Mouse (Mus musculus): ENCODE measurements around the gene Ttc25. TPM values are rescaled to one million over a fixed set of nuclear protein-coding genes. Genes with fewer than 3 reads are reported as not detected.
"Not testable (repeated sequence)": the region's sequence is repeated elsewhere in the genome, so short reads cannot be mapped to it uniquely, and the experiment has no call there.

Ttc25 gene
- polyA plus RNA-seq, 1 experiment from 2014 or later: 0.06 TPM

DNA sequence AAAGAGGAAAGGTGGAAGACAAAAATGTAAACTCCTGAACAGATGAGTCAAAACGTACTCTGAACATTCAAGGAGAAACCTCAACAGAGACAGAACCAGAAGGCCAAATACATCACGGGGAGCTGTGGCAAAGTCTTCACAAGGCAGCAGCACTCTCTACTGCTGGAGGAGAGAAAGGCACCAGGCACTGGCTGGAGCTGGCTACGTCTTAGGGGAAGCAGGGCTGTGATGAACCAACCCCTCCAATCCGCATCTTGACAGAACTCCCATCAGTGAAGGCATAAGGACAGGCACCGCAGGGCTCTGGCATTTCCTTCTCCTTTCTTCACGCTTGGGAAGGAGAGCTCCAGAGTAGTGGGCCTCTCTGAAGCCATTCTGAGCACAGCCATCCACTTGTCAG lies 66.2 kb downstream of the Ttc25 start:
- Histone ChIP-seq H3K4me2 (ENCODE audit: low read depth, low read length) (no peak overlapping the region), H3K27me3 (ENCODE audit: control insufficient read depth, insufficient read depth, low read depth, low read length) (no peaks in the 10 kb centered on the region), H3K27ac (ENCODE audit: low read length) (no peak overlapping the region), H3K9ac (ENCODE audit: low read depth, low read length) (no peak overlapping the region), H3K9me3 (replicated peaks; ENCODE audit: control insufficient read depth, low read length) (no peaks in the 10 kb centered on the region), H3K36me3 (ENCODE audit: control insufficient read depth, insufficient read depth) (peaks cover 3% of the 10 kb centered on the region; the same call in 1 of the 2 replicates), H3K4me1 (ENCODE audit: control insufficient read depth, low read depth, low read length) (peaks cover 6% of the 10 kb centered on the region), H3K4me3 (ENCODE audit: low read depth, low read length) (no peak overlapping the region)
- no peak for ATAC-seq (ENCODE audit: low read depth)
- 66% methylated on average over 6 of the region's 6 CpGs for WGBS (ENCODE audit: insufficient replicate concordance)

DNA sequence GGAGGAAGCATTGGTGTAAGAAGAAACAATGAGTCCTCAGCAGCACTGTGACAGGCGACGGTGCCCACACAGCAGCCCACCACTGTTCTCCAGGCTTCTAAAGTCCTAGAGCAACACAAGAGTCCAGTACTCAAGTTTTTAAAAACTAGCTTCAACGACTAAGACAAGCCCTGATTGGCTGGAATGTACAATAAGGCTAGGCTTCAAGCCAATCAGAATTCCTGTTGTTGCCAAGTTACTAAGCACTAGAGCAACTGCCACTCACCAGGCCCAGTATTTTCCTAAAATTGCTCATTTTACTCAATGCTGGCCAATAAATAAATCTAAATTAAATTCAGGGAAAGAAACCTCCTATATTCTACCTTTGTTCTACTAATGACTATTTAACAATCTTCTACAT lies 67.8 kb downstream of the Ttc25 start:
- ATAC-seq (ENCODE audit: low read depth): no peak
- Histone ChIP-seq H3K27me3 (ENCODE audit: control insufficient read depth, insufficient read depth, low read depth, low read length) (no peaks in the 10 kb centered on the region), H3K36me3 (ENCODE audit: control insufficient read depth, insufficient read depth) (peaks cover 1% of the 10 kb centered on the region; the same call in 1 of the 2 replicates), H3K9ac (ENCODE audit: low read depth, low read length) (no peak overlapping the region), H3K4me1 (ENCODE audit: control insufficient read depth, low read depth, low read length) (peaks cover 14% of the 10 kb centered on the region), H3K9me3 (replicated peaks; ENCODE audit: control insufficient read depth, low read length) (no peaks in the 10 kb centered on the region), H3K4me3 (ENCODE audit: low read depth, low read length) (no peak overlapping the region), H3K27ac (ENCODE audit: low read length) (no peak overlapping the region), H3K4me2 (ENCODE audit: low read depth, low read length) (no peak overlapping the region)
- 79% methylated on average over 3 of the region's 3 CpGs for WGBS (ENCODE audit: insufficient replicate concordance)

DNA sequence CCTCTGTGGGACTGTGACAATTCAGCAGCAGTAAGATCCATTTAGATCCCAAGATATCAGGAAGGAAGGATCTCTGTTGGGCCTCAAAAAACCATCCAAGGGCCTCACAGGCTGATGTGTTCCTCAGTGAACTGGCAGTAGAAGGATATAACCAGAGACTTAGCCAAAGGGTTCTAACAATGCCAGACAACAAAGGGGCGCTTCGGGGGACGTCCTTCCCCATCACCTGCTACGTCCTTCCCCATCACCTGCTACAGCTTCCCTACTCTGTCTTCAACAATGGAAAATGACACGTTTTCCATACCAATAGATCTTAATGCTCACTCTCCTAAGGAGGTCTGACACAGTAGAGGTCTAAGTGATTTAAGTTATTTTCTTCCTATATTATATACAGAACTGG lies 70.9 kb downstream of the Ttc25 start:
- WGBS (ENCODE audit: insufficient replicate concordance): 79% methylated on average over 5 of the region's 5 CpGs
- Histone ChIP-seq H3K9ac (ENCODE audit: low read depth, low read length) (no peak overlapping the region), H3K27ac (ENCODE audit: low read length) (no peak overlapping the region), H3K4me3 (ENCODE audit: low read depth, low read length) (no peak overlapping the region), H3K4me1 (ENCODE audit: control insufficient read depth, low read depth, low read length) (peaks cover 25% of the 10 kb centered on the region), H3K36me3 (ENCODE audit: control insufficient read depth, insufficient read depth) (no peaks in the 10 kb centered on the region), H3K4me2 (ENCODE audit: low read depth, low read length) (no peak overlapping the region), H3K9me3 (replicated peaks; ENCODE audit: control insufficient read depth, low read length) (no peaks in the 10 kb centered on the region), H3K27me3 (ENCODE audit: control insufficient read depth, insufficient read depth, low read depth, low read length) (no peaks in the 10 kb centered on the region)
- no peak for ATAC-seq (ENCODE audit: low read depth)

DNA sequence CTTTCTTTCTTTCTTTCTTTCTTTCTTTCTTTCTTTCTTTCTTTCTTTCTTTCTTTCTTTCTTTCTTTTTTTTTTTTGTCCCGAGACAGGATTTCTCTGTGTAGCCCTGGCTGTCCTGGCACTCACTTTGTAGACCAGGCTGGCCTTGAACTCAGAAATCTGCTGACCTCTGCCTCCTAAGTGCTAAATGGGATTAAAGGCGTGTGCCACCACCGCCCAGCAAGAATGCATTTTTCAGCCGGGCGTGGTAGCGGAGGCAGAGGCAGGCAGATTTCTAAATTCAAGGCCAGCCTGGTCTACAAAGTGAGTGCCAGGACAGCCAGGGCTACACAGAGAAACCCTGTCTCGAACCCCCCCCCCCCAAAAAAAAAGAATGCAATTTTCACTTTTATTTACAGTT lies 71.4 kb downstream of the Ttc25 start:
- not testable (repeated sequence) for H3K36me3 ChIP-seq (ENCODE audit: control insufficient read depth, insufficient read depth); H3K27ac ChIP-seq (ENCODE audit: low read length); H3K9ac ChIP-seq (ENCODE audit: low read depth, low read length); H3K4me3 ChIP-seq (ENCODE audit: low read depth, low read length); H3K9me3 ChIP-seq (replicated peaks; ENCODE audit: control insufficient read depth, low read length); H3K4me2 ChIP-seq (ENCODE audit: low read depth, low read length); H3K27me3 ChIP-seq (ENCODE audit: control insufficient read depth, insufficient read depth, low read depth, low read length); ATAC-seq (ENCODE audit: low read depth)
- peaks cover 25% of the 10 kb centered on the region for H3K4me1 ChIP-seq (ENCODE audit: control insufficient read depth, low read depth, low read length)
- 74% methylated on average over 7 of the region's 7 CpGs for WGBS (ENCODE audit: insufficient replicate concordance)

DNA sequence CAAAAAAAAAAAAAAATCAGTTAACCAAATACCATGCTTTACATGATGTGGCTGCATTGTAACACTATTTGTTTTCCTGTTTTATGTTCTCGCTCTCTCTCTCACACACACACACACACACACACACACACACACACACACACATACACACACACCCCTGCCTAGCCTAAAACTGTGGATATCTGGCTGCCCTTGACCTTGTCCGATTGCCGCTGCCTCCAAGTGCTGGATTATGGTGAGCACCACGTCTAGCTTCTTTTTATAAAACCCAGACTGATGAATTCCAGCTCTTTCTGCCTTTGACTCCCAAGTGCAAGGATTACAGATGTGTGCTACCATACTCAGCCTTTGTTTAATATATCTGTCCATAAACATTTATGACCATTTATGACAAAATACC lies 72.1 kb downstream of the Ttc25 start:
- no peak for ATAC-seq (ENCODE audit: low read depth)
- H3K9me3 ChIP-seq (replicated peaks; ENCODE audit: control insufficient read depth, low read length): no peaks in the 10 kb centered on the region
- 83% methylated on average over 4 of the region's 4 CpGs for WGBS (ENCODE audit: insufficient replicate concordance)
- H3K27ac ChIP-seq (ENCODE audit: low read length): no peak overlapping the region
- peaks cover 28% of the 10 kb centered on the region for H3K4me1 ChIP-seq (ENCODE audit: control insufficient read depth, low read depth, low read length)
- no peaks in the 10 kb centered on the region for H3K27me3 ChIP-seq (ENCODE audit: control insufficient read depth, insufficient read depth, low read depth, low read length)
- no peak overlapping the region for H3K4me3 ChIP-seq (ENCODE audit: low read depth, low read length)
- no peak overlapping the region for H3K4me2 ChIP-seq (ENCODE audit: low read depth, low read length)
- H3K36me3 ChIP-seq (ENCODE audit: control insufficient read depth, insufficient read depth): no peaks in the 10 kb centered on the region
- H3K9ac ChIP-seq (ENCODE audit: low read depth, low read length): no peak overlapping the region

DNA sequence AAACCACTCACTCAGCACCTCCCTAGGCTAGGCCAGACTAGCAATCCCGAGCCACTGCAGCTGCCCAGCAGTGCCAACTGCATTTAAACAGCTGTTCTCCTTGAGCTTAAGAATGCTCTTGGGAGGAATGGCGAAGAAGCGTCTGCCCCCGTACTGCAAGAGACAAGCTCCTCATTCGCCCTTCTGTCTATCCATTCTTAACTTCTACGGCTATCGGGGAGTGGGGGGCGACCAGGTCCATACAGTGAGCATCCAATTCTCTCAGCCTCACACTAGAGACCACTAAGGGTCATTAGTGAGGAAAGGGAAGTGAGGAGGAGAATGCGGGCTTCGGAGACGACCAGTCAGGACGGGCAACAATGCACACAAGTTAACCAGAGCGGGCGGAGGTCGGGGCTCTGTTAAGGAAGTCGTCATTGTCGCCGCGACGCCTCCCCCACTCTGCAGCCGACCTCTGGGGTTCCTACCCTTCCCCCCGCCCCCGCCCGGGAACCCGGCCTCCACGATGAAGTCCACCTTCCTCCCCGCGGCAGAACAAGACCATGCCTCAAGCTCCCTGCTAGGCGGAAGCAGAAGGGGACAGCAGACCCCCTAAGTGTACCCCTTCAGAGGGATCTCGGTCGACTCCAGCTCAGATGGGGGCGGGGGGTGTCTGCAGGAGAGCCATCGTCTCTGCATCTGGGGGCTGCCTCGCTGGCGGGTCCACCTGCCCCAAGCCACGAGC lies 73.5 kb downstream of the Ttc25 start, which contains the start of gene Nkiras2:
TSS of gene Nkiras2 (plus strand) at position 484 of the 724 bp plus-strand sequence.
- peaks cover 33% of the 10 kb centered on the region for H3K4me1 ChIP-seq (ENCODE audit: control insufficient read depth, low read depth, low read length)

DNA sequence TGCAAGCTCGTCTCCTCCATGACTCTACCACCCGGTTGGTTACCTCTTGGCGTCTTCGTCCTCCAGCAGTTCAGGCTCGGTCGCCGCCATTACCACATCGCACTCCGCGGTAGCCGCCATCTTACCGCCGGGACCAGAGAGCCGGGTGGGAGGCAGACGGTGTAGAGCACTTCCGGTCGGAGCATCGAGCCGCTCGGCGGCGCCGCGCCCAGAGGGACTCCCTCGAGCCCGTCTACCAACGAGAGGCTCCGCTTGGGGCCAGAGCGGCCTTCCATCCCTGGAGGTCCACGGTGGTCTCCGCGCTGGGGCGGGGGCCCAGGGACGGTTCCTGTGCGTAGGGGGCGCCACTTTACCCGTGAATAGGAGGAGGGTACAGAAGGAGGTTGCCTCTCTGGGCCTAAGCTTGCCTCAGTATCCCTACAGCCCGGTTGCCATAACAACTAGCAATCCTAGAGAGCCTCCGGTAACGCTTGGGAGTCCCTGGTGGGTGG lies 74.1 kb downstream of the Ttc25 start:
- Histone ChIP-seq H3K4me2 (ENCODE audit: low read depth, low read length) (peak overlapping the region; percentile 90), H3K4me1 (ENCODE audit: control insufficient read depth, low read depth, low read length) (peaks cover 38% of the 10 kb centered on the region), H3K36me3 (ENCODE audit: control insufficient read depth, insufficient read depth) (no peaks in the 10 kb centered on the region; the same call in 1 of the 2 replicates), H3K9me3 (replicated peaks; ENCODE audit: control insufficient read depth, low read length) (no peaks in the 10 kb centered on the region), H3K27ac (ENCODE audit: low read length) (peak overlapping the region; percentile 81), H3K9ac (ENCODE audit: low read depth, low read length) (peak overlapping the region; percentile 90), H3K27me3 (ENCODE audit: control insufficient read depth, insufficient read depth, low read depth, low read length) (no peaks in the 10 kb centered on the region), H3K4me3 (ENCODE audit: low read depth, low read length) (peak overlapping the region; percentile 95)
- peak; percentile 91 for ATAC-seq (ENCODE audit: low read depth)
- under 1% methylated on average over 40 of the region's 40 CpGs for WGBS (ENCODE audit: insufficient replicate concordance)

More for the DNA sequence above, 73.5 kb downstream of the Ttc25 start, which contains the start of gene Nkiras2:
- Histone ChIP-seq H3K9me3 (replicated peaks; ENCODE audit: control insufficient read depth, low read length) (no peaks in the 10 kb centered on the region), H3K27ac (ENCODE audit: low read length) (peak within 1 kb of the TSS; percentile 81), H3K4me3 (ENCODE audit: low read depth, low read length) (peak within 1 kb of the TSS; percentile 95), H3K27me3 (ENCODE audit: control insufficient read depth, insufficient read depth, low read depth, low read length) (no peaks in the 10 kb centered on the region), H3K4me2 (ENCODE audit: low read depth, low read length) (peak within 1 kb of the TSS; percentile 90), H3K9ac (ENCODE audit: low read depth, low read length) (peak within 1 kb of the TSS; percentile 90), H3K36me3 (ENCODE audit: control insufficient read depth, insufficient read depth) (no peaks in the 10 kb centered on the region)
- under 1% methylated on average over 35 of the region's 36 CpGs for WGBS (ENCODE audit: insufficient replicate concordance)
- ATAC-seq (ENCODE audit: low read depth): peak; percentile 49

DNA sequence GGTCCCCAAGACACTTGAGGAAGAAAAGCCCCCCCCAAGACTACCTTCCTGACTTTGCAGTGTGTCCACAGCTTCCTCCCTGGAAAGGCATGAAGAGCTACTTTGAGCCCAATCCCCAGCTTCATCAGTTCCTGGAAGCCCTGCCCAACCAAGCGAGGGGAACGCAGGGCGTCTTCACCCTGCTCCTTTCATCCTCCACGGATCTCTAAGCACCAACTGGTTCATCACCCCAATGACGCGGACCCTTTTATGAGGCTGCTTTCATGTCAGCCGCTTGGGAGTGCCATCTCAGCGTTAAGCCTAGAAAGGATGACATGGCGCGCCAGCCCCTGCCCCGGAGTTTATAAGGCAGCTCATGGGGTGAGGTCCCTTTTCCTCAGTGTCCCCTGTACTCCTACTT lies 74.6 kb downstream of the Ttc25 start, which contains the start of gene Dnajc7:
TSS of gene Dnajc7 (minus strand) at position 187 of the 400 bp plus-strand sequence.
- Histone ChIP-seq H3K9me3 (replicated peaks; ENCODE audit: control insufficient read depth, low read length) (no peaks in the 10 kb centered on the region), H3K27ac (ENCODE audit: low read length) (peak within 1 kb of the TSS; percentile 81), H3K4me1 (ENCODE audit: control insufficient read depth, low read depth, low read length) (peaks cover 38% of the 10 kb centered on the region), H3K4me2 (ENCODE audit: low read depth, low read length) (peak within 1 kb of the TSS; percentile 90), H3K27me3 (ENCODE audit: control insufficient read depth, insufficient read depth, low read depth, low read length) (no peaks in the 10 kb centered on the region), H3K36me3 (ENCODE audit: control insufficient read depth, insufficient read depth) (peaks cover 3% of the 10 kb centered on the region; the same call in 1 of the 2 replicates), H3K9ac (ENCODE audit: low read depth, low read length) (peak within 1 kb of the TSS; percentile 90), H3K4me3 (ENCODE audit: low read depth, low read length) (peak within 1 kb of the TSS; percentile 95)
- ATAC-seq (ENCODE audit: low read depth): no peak
- WGBS (ENCODE audit: insufficient replicate concordance): 10% methylated on average over 11 of the region's 11 CpGs

Data from liver, embryonic 16.5 days (tissue).